Mouse (Mus musculus) G1E (cell line): ENCODE measurements around the gene Gm10300. TPM values are rescaled to one million over a fixed set of nuclear protein-coding genes. Genes with fewer than 3 reads are reported as not detected.
A peak's percentile ranks its signal among the peaks of the same experiment; 100 is the strongest.

Experiments used
- ATAC-seq: 2 replicates; pipeline ENCODE4 v1.8.0; 2016; ENCODE audit warnings: mild to moderate bottlenecking; ENCODE audit not compliant: insufficient number of reproducible peaks, poor library complexity, low FRiP score, severe bottlenecking; ENCODE audit errors: extremely low read depth
- DNase-seq: peaks from one replicate; pipeline ENCODE4 v3.0.0; 2012; ENCODE audit warnings: low spot score
- H3K27me3 ChIP-seq: 2 replicates; pipeline ENCODE4 v1.6.1; 2012; ENCODE audit warnings: mild to moderate bottlenecking, low read length, inconsistent platforms; ENCODE audit not compliant: insufficient read depth
- H3K36me3 ChIP-seq: replicated peaks from 2 replicates; pipeline ENCODE3; 2012; ENCODE audit warnings: mild to moderate bottlenecking, inconsistent platforms
- H3K4me1 ChIP-seq: 2 replicates; pipeline ENCODE4 v1.6.1; 2012; ENCODE audit warnings: low read depth, low read length, inconsistent platforms, mixed read lengths; ENCODE audit not compliant: insufficient read depth
- H3K4me3 ChIP-seq: 2 replicates; pipeline ENCODE4 v1.5.1; 2012; ENCODE audit warnings: low read depth, mild to moderate bottlenecking, inconsistent platforms, low read length, moderate library complexity, mixed read lengths
- H3K9me3 ChIP-seq: replicated peaks from 2 replicates; pipeline ENCODE4 v1.6.1; 2012; ENCODE audit warnings: inconsistent platforms
- CTCF ChIP-seq: IDR thresholded peaks from 2 replicates; pipeline ENCODE4 v1.5.1; 2012; ENCODE audit warnings: low read depth, low read length, inconsistent platforms, mixed read lengths
- GATA1 ChIP-seq: IDR thresholded peaks from 2 replicates; pipeline ENCODE4 v1.6.1; 2012; ENCODE audit warnings: borderline replicate concordance, low read length, inconsistent platforms, mixed read lengths
- GATA2 ChIP-seq: IDR thresholded peaks from 2 replicates; pipeline ENCODE4 v1.6.1; 2012; ENCODE audit warnings: low read depth, low read length, inconsistent platforms, borderline replicate concordance
- POLR2AphosphoS5 ChIP-seq: IDR thresholded peaks from 2 replicates; pipeline ENCODE4 v1.6.1; 2012; ENCODE audit warnings: low read depth, low read length, inconsistent platforms; ENCODE audit not compliant: insufficient replicate concordance
- TAL1 ChIP-seq: conservative IDR thresholded peaks from 2 replicates; pipeline ENCODE4 v1.6.1; 2012; ENCODE audit warnings: low read depth, low read length, inconsistent platforms, mixed read lengths
- polyA plus RNA-seq: library from polyadenylated mRNA; stranded (reverse); fragments of >175 nt; gene quantifications from 2 replicates; pipeline ENCODE4 v1.2.3, GENCODE M21; 2012
- total RNA-seq, 2 experiments: library from RNA; stranded (forward) in 1 of 2; stranded (reverse) in 1 of 2; fragments of 200-1000 nt in 1 of 2; fragments of >200 nt in 1 of 2; fragmentation: Nextera tagmentation in 1 of 2; gene quantifications; 2 replicates each; pipeline ENCODE4 v1.2.3; 2014 to 2017

Gm10300 gene
- total and polyA plus RNA-seq, 3 experiments, result 0.16 to 1.2 (median 0.26) TPM

- TF ChIP-seq TAL1 (no peak), GATA1 (no peak), GATA2 (no peak), POLR2AphosphoS5 (no peak), CTCF (no peak)
- Histone ChIP-seq H3K4me1 (peaks cover 74% of the 10 kb centered on the region), H3K9me3 (no peaks in the 10 kb centered on the region), H3K27me3 (no peaks in the 10 kb centered on the region), H3K36me3 (peaks cover 43% of the 10 kb centered on the region), H3K4me3 (no peak overlapping the region; the same call in 1 of the 2 replicates)
- no peak for DNase-seq
- ATAC-seq, result no peak
These were observed 44.4 kb upstream of the Gm10300 start for GRCm38 (mm10) chr4:132029851-132030741.

DNA sequence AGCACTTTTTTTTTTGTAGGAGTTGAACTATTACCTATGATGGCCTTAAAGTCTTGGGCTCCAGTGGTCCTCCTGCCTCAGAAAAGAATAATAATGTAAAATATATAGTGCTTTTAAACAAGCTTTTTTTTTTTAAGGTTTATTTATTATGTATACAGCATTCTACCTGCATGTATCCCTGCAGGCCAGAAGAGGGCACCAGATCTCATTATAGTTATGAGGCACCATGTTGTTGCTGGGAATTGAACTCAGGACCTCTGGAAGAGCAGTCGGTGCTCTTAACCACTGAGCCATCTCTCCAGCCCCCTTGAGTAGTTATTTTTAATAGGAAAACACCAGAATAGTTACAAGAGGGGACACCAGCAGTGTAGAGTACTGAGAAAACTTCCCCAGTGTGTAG lies 41.3 kb upstream of the Gm10300 start:
- Histone ChIP-seq H3K4me3 (no peak overlapping the region), H3K27me3 (no peaks in the 10 kb centered on the region), H3K9me3 (no peaks in the 10 kb centered on the region), H3K36me3 (peaks cover 58% of the 10 kb centered on the region), H3K4me1 (peaks cover 70% of the 10 kb centered on the region)
- TF ChIP-seq POLR2AphosphoS5 (no peak), TAL1 (no peak), GATA2 (no peak), CTCF (no peak), GATA1 (no peak)
- DNase-seq (no peak), ATAC-seq (no peak)

DNA sequence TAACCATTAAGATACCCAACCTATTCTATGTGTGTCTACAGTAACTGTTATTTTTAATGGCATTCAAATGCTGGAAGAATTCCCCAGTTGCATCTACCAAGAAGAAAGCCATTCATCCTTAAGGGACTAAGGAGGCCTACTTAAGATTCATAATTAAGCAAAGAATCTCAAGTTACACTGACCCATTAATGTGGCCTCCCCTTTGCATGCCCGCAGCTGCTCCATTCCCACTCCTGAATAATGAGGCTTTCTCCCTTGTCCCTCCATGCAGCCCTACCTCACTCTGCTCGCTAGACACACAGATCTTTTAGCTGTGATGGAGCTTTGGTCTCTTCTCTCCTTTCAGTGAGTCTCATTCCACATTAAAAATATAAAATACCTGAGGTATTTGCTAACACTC lies 40.3 kb upstream of the Gm10300 start:
- Histone ChIP-seq H3K27me3 (no peaks in the 10 kb centered on the region), H3K4me1 (peaks cover 74% of the 10 kb centered on the region), H3K36me3 (peaks cover 60% of the 10 kb centered on the region), H3K4me3 (no peak overlapping the region), H3K9me3 (no peaks in the 10 kb centered on the region)
- ATAC-seq (no peak), DNase-seq (no peak)
- TF ChIP-seq CTCF (no peak), GATA1 (no peak), POLR2AphosphoS5 (no peak), GATA2 (no peak), TAL1 (no peak)

DNA sequence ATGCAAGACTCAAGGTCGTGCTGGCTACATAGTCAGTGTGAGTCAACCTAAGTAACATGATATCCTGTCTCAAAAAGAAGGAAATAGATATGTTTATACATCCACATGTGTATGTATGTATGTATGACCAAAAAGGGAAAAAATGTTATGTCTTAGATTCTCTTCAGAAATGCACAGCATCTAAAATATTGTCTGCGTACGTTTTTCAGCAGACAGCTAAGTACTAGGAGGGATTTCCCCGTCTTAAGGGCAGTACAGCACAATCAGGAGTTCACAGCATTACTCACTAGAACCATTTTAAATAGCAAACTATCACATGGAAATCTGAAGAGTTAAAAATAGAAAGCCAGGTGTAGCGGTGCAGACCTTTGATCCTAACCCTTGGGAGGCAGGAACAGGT lies 37.4 kb upstream of the Gm10300 start:
- peaks cover 72% of the 10 kb centered on the region for H3K4me1 ChIP-seq
- TF ChIP-seq GATA2 (no peak), POLR2AphosphoS5 (no peak)
- H3K27me3 ChIP-seq, result no peaks in the 10 kb centered on the region
- DNase-seq (no peak), ATAC-seq (no peak)
- H3K4me3 ChIP-seq, result no peak overlapping the region
- H3K9me3 ChIP-seq, result no peaks in the 10 kb centered on the region
- peaks cover 54% of the 10 kb centered on the region for H3K36me3 ChIP-seq

DNA sequence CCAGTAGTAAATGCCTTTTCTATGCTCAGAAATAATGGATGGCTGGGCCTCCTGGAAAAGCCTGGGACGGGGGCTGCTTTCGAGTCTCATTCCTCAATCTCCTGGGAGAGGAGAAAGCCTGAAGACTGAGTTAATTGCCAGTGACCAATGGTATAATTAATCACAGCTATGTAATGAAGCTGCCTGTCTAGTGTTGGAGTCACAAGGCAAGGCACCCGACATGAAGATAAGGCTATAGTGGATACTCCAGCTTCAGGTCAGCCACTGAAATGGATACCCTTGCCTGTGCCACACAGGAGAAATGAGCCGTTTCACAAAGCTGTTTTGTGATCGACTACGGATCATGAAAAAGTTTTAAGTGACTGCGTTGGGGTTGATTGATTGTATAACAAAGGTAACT lies 36.5 kb upstream of the Gm10300 start:
- TF ChIP-seq GATA2, result no peak
- no peak for TF ChIP-seq TAL1
- no peak for TF ChIP-seq GATA1
- no peak for TF ChIP-seq POLR2AphosphoS5
- TF ChIP-seq CTCF, result no peak
- ATAC-seq (no peak), DNase-seq (no peak)
- no peaks in the 10 kb centered on the region for H3K9me3 ChIP-seq
- no peak overlapping the region for H3K4me3 ChIP-seq
- H3K27me3 ChIP-seq, result no peaks in the 10 kb centered on the region
- H3K36me3 ChIP-seq, result peaks cover 48% of the 10 kb centered on the region
- H3K4me1 ChIP-seq, result peaks cover 75% of the 10 kb centered on the region

DNA sequence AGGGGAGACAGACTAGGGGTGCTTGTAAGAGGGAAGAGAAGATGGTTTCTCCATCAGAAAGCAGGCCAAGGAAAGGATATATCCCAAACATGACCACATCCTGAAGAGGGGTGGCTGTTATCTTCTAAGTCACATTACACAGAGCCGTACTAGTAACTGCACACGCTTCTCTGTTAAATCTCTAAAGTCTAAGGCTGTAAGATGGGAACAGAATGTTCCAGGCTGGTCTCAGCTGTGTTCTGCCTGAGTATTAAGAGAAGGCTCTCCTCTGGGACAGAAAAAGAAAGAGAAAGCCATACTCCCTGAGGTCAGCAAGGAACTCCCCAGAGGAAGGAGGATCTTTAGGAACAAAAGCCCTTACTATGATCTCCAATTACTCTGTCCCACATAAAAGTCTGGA lies 35.7 kb upstream of the Gm10300 start:
- TF ChIP-seq GATA2 (no peak), TAL1 (0 out of 2 replicates have a peak, but pooled peaks have one; percentile 14)
- ATAC-seq (no peak), DNase-seq (no peak)
- no peak overlapping the region for H3K4me3 ChIP-seq
- H3K4me1 ChIP-seq, result peaks cover 77% of the 10 kb centered on the region
- H3K27me3 ChIP-seq, result no peaks in the 10 kb centered on the region
- peaks cover 43% of the 10 kb centered on the region for H3K36me3 ChIP-seq
- no peaks in the 10 kb centered on the region for H3K9me3 ChIP-seq
